Mouse (Mus musculus) A20 (cell line): ENCODE measurements around the gene Alox12b.

ENCODE experiments used
- DNase-seq: peaks from one replicate; pipeline ENCODE4 v3.0.0-alpha.2; 2011; ENCODE audit warnings: low read depth, low spot score

Alox12b gene

DNA sequence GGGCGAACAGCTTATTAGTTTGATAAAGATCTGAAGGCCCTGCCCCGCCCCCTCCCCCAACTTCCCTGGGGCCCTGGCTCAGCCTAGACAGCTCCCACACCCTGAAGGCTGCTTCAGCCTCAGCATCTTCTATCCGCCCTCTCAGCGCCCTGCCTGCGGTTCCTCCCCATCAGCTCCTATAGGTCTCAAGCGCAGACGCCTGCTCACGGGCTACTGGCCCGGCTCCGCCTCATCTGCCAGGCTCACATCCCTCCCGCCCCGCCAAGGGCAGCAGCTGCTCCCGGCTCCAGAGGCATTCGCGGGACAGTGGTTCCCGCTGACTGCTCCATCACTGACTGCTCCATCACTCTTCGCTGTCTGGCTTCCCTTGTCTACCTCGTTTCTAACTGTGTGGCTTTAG, at the start of gene Alox12b:
TSS of gene Alox12b (plus strand) at position 190 of the 400 bp plus-strand sequence.
- DNase-seq: no peak

GRCm38 (mm10) chr11:69107676-69108075, 49.1 kb upstream of the Alox12b start:
- no peak for DNase-seq

GRCm38 (mm10) chr11:69108223-69108622, 48.6 kb upstream of the Alox12b start:
- no peak for DNase-seq

- no peak for DNase-seq
Measured at GRCm38 (mm10) chr11:69109032-69109900, 47.5 kb upstream of the Alox12b start.

DNA sequence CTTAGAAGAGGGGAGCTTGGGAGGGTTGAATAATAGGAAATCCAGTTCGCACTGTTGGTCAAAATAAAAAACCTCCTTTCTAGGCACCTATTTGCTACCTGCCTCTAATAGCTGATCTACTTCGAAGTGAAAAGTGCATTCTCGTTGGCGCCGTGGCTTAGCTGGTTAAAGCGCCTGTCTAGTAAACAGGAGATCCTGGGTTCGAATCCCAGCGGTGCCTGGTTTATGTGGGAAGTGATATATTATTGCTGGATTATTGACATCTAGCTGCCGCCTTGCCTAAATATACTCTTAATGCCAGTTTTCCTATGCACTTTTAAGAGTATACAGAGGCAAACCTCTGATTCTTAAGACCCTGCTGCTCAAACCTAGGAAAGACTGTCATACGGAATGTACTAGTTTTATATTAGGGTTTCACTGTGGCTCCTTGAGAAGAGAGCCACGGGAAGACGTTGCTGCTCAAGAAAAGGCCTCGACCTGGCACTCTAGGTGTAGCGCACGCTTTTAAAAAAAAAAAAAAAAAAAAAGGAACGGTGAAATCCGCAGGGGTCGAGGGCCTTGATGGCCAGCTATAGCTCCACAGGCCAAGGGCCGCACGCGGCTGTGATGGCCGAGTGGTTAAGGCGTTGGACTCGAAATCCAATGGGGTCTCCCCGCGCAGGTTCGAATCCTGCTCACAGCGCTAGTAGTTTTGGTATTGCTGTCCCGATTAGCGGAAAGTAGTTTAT, 46.3 kb upstream of the Alox12b start:
- DNase-seq: peak; percentile 90

DNA sequence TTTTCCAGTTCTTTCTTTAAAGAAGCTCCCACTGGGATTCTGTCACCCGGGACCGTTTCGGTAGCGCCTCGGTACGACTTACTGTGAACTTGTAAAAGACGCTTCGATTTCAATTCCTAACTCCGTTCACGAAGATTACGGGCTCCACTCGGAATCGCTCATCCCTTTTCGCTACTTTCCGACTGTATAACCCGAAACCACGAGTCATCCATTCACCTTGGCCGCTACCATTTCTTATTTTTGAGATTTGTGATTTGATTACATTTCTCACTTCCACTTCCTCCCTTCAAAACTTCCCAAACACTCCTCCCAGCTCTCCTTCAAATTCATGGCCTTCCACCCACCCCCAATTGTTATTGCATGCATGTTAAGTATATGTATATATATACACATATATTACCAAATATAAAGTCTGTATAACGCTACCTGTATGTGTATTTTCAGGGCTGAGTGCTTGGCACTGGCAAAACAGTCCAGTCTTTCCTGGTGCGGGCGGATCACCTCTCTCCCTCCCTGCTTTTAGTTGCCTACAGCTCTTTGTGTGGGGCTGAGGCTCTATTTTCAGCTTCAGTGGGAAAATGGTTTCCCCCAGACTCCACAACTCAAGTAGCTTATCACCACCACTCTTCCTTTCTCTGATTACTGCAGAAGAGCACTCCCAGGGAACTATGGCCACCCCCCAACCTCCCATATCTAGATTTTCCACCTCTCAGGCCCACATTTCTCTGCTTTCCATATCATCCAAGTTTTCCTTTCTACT, 45.6 kb upstream of the Alox12b start:
- DNase-seq: no peak

DNA sequence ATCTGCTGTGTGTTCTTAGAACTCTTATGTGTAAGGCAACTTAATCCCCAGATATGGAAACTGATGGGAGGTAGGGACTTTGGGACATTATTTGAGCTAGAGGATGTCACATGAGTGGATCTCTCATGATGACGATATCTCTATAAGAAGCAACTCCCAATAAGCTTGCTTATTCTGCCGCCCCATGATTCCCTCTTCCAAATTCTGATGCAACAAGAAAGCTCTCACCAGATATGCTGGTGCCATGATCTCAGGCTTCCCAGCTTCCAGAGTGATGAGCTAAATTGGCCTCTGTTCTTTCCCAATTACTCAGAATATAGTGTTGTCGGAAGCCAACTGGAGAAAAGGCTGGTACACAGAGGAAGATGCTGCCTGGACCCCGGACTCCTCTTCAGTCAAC, 44.9 kb upstream of the Alox12b start:
- DNase-seq: no peak

GRCm38 (mm10) chr11:69114018-69114417, 42.8 kb upstream of the Alox12b start:
- DNase-seq: no peak

- DNase-seq: no peak
Measured at GRCm38 (mm10) chr11:69114621-69115020, 42.2 kb upstream of the Alox12b start.

DNA sequence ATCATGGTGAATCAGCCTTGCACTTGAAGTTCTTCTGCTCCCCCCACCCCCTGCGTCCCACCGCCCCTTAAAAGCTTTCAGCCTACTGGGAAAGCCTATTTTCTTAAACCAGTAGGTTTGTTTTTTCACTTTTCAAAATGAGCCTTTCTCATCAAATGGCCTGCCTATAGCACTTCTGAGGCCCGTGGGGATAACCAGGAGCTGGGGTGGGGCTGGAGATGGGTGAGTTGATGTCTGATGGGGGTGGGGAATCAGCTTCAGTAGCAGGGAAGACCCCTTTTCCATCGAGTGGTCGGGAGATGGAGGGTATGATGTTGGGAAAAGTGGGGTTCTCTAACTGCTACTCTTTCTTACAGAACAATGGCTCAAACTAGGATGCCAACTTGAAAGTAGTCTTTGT, 39.9 kb upstream of the Alox12b start:
- no peak for DNase-seq

DNA sequence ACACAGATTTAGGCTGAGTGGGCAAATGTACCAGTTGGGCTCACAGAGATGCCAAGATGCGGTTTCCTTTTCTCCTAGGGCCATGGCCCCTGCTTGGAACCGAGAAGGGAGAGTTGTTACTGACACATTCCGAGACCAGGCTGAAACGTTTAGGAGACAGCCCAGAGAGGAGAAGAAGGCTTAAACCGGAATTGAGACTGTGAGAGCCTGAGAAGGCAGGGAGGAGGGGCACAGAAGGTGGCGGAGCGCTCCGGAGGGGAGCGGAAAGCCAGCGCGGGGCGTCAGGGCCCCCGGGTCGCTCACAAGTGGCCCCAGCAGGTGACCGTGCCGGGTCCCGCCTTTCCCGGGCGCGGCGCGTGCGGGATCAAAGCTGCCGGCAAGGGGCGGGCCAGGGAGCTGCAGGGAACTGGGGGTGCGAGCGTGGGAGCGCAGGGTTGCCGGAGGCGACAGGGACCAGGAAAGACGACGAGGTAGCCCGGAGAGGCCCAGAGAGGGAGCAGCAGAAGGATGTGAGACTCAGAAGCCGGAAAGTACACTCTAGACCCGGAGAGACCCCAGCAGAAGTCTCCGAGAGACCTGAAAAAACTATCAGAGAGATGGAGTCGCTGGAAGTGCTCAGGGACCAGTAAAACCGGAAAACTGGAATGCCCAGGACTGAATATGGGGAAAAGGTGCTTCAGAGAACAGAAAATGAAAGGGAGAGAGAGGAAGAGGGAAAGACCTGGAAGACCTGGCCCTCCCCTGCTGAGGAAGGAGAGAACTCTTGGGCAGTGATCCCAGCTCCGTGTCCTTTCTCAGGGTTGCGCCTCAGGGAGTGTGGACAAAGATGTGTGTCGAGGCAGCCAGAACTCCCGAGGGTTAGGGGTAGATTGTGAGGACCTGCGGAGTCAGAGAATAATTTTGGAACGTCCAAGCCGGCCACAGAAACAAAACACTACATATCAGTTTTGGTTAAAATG, 38.8 kb upstream of the Alox12b start:
- DNase-seq: peak; percentile 84

GRCm38 (mm10) chr11:69118765-69119164, 38.0 kb upstream of the Alox12b start:
- peak; percentile 83 for DNase-seq

- no peak for DNase-seq
Measured at GRCm38 (mm10) chr11:69119446-69120155, 37.2 kb upstream of the Alox12b start.

DNA sequence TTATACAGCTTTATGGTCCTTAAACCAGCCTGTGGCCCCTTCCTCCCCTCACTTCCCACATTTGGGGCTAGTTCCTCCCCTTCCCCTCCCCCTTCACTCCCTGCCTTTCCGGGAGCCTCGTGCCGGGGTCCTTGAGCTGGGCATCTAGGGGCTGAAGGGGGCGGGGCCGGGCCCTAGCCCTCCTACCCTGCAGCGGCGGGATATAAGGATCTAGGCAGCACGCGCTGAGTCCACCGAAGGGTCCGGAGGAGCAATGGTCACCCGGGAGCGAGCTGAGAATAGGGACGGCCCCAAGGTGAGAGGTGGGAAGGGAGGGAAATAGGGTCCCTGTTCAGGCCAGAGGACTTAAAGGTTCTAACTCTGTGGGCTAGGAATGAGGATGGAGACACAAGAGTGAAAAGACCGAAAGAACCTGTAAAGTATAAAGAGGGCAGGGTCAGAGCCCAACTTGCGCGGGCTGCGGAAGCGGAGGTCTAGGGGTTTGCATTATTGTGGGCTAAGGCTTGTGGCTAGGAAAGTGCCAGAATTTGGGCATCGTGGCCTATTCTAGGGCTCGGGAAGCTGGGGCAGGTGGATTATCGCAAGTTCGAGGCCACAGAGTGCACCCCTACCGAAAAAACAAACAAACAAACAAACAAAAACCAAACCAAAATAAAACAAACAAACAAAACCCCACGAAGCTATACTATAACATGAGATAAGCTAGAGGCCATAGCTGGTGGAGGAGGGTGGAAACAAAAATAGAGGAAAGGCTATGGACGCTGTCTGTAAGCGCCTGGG, 36.4 kb upstream of the Alox12b start, which contains the start of gene Hes7:
TSS of gene Hes7 (plus strand) at position 184 of the 780 bp plus-strand sequence.
- no peak for DNase-seq

DNA sequence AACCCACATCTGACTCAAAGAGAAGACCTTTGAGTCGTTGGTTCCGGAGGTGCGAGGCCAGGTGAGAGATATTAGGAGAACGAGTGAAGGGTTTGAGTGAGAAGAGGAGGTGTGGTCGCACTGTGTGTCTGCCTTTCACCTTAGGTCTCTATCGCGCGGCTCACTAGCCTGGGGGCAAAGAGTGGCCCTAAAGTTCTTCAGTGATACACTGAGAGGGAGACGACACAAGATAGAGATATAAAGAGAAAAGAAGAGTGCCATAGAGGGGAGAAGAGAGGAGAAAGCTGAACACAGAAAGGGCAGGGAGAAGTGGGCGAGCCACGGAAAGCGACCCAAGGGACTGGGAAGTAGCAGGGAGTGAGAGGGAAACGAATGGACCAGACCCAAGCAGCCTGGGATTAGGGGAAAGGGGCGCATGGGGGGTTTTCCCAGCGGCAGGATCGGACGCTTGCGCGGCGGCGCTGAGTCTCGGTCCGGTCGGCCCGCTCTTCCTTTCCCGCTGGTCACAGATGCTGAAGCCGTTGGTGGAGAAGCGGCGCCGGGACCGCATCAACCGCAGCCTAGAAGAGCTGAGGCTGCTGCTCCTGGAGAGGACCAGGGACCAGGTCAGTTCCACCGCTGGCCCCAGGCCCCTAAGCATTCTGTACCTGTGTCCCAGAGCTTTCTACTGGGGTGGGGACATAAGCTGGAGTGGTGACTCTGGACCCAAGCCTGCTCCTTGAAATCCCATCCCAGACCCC, 35.6 kb upstream of the Alox12b start:
- no peak for DNase-seq

GRCm38 (mm10) chr11:69121741-69122335, 35.0 kb upstream of the Alox12b start:
- DNase-seq: no peak

DNA sequence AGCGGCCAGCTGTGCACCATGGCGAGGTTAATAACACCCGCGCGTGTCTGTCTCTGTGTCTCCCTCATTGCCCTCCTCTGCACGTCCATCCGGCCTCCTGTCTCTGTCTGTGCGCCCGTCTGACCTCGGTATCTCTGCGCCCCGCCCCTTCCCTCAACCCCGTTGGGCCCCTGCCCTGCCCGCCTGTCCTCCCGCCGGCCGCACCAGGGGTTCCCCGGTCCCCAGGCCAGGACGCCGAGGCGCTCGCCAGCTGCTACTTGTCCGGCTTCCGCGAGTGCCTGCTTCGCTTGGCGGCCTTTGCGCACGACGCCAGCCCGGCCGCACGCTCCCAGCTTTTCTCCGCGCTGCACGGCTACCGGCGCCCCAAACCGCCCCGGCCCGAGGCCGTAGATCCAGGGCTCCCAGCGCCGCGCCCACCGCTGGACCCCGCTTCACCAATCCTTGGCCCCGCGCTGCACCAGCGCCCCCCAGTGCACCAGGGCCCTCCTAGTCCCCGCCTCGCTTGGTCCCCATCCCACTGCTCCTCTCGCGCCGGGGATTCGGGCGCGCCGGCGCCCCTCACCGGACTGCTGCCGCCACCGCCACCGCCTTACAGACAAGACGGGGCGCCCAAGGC, 34.3 kb upstream of the Alox12b start, which contains the start of gene 9130213A22Rik:
TSS of gene 9130213A22Rik (minus strand) at position 254 of the 616 bp plus-strand sequence.
- peak; percentile 96 for DNase-seq
